Mouse (Mus musculus) testis, adult 2 months (tissue): Measurements from ENCODE around the gene Il17ra.

Experiments
- CTCF ChIP-seq: fragments of 200-500 bp; IDR thresholded peaks from 2 replicates; pipeline ENCODE4 v1.5.1; 2012; ENCODE audit warnings: low read depth, mild to moderate bottlenecking, inconsistent platforms, low read length, moderate library complexity; ENCODE audit not compliant: control insufficient read depth, insufficient read depth, insufficient replicate concordance
- POLR2A ChIP-seq: fragments of 200-500 bp; IDR thresholded peaks from 2 replicates; pipeline ENCODE4 v1.6.1; 2012; ENCODE audit warnings: low read depth, mild to moderate bottlenecking, inconsistent platforms, low read length, moderate library complexity; ENCODE audit not compliant: control insufficient read depth

DNA sequence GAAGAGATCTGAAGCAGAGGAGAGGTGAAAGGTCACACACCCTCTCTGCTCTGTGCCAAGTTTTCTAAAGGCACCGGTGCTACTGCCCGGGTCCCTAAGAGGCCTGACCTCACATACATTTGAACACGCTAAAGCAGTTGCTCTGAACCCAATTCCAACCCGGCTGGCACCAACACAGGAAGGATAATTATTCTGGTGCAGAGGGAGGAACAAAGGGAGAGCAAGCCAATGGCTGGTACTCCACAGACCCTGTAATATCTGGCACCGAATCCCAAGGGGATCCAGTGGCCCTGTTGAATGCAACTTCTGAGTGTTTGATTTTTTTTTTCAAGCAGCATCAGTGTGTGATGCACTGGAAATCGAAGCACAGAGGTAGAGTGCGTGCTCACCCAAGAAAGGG lies 28.0 kb downstream of the Il17ra start:
- no peak for TF ChIP-seq POLR2A
- TF ChIP-seq CTCF = no peak
